ENCODE assay signal across 8 mouse cellular contexts in genomic region chr11:102572866-102573663, GRCm38 (mm10). TPM values are rescaled to one million over a fixed set of nuclear protein-coding genes. Genes with fewer than 3 reads are reported as not detected.
DNase-seq lines count a peak whose midpoint lies in the region; ATAC-seq and TF ChIP-seq lines count a peak whose summit lies in the region.

No protein-coding gene starts in this region.

- peak overlapping the region; percentile 32 for H3K4me3 ChIP-seq in cortical plate, adult 2 months (ENCODE audit: insufficient read depth, low read length)

- H3K27ac ChIP-seq in cortical plate, adult 2 months (ENCODE audit: insufficient read depth, low read length), result no peak overlapping the region

- peak; percentile 82 for ATAC-seq in megakaryocyte-erythroid progenitor cell, adult 5-6 weeks (replicated peaks; ENCODE audit: low FRiP score, low TSS enrichment, poor library complexity, severe bottlenecking)

- peak; percentile 77 to 92 for DNase-seq in adrenal gland, adult (ENCODE audit: inconsistent age in 2 of 2, low spot score in 1 of 2)
- DNase-seq in gastrocnemius, adult 8-10 months (ENCODE audit: low spot score in 2 of 2), result peak; percentile 51 to 56
- peak; percentile 90 for DNase-seq in hindlimb bud, embryonic 11.5 days (ENCODE audit: extremely low spot score, low read depth, low spot score)
- peak; percentile 60 to 88 for DNase-seq in left cerebral cortex, postnatal 14 days (ENCODE audit: low spot score in 2 of 2)
- peak; percentile 90 for DNase-seq in right cerebral cortex, postnatal 14 days
- peak; percentile 85 for DNase-seq in urinary bladder, postnatal 36 days (ENCODE audit: low spot score in 2 of 2)

- no peaks in the 10 kb centered on the region for H3K4me1 ChIP-seq in cortical plate, adult 2 months (ENCODE audit: control insufficient read depth, insufficient read depth, low read length)

- peak; percentile 86 for TF ChIP-seq CTCF in cortical plate, adult 2 months (IDR thresholded peaks at IDR 0.05; ENCODE audit: extremely low read depth, insufficient read depth, low read length)

- intact Hi-C loops in left cerebral cortex, postnatal 14 days (cut with DNase I), result loop anchor here (2.0 kb wide), 1 partner anchor 78 kb away; no protein-coding TSS in a partner anchor

- TF ChIP-seq POLR2A in cortical plate, adult 2 months (IDR thresholded peaks at IDR 0.05; ENCODE audit: extremely low read depth, insufficient read depth, low read length), result no peak

RNA-seq across cellular contexts. Expression of gene Gm11627, which starts 6.2 kb away (rescaled TPM):
- polyA plus RNA-seq in cortical plate, adult 2 months (2012; rRNA removed), result 8.0 and 8.2 TPM in 2 replicates
- under 1 TPM in 1 of 4 experiments, not detected in 3; 0.80 TPM for total RNA-seq in gastrocnemius, adult 8-10 months (2022)
- 1 to 10 TPM; 3.5 to 9.8 TPM for total RNA-seq in left cerebral cortex, postnatal 14 days (2021)
- not detected in 2 replicates for total RNA-seq in megakaryocyte-erythroid progenitor cell, adult 5-6 weeks (2014; fragmentation: Nextera tagmentation)
- not detected in 2 replicates for total RNA-seq in megakaryocyte-erythroid progenitor cell, adult 5-6 weeks (2017)

RNA-seq across cellular contexts. Expression of gene Gpatch8, which starts 16.9 kb away (rescaled TPM):
- polyA plus RNA-seq in cortical plate, adult 2 months (2012; rRNA removed), result 62.0 and 62.3 TPM in 2 replicates
- 10 to 100 TPM; 17.7 to 24.0 (median 22.8) TPM for total RNA-seq in gastrocnemius, adult 8-10 months (2022)
- total RNA-seq in left cerebral cortex, postnatal 14 days (2021), result 10 to 100 TPM; 52.1 to 62.1 TPM
- total RNA-seq in megakaryocyte-erythroid progenitor cell, adult 5-6 weeks (2014; fragmentation: Nextera tagmentation), result 44.9 and 47.2 TPM in 2 replicates
- 34.3 and 38.2 TPM in 2 replicates for total RNA-seq in megakaryocyte-erythroid progenitor cell, adult 5-6 weeks (2017)

RNA-seq across cellular contexts. Expression of gene Fzd2, which starts 31.1 kb away (rescaled TPM):
- polyA plus RNA-seq in cortical plate, adult 2 months (2012; rRNA removed), result 11.4 and 11.8 TPM in 2 replicates
- 1 to 10 TPM in 3 of 4 experiments, under 1 TPM in 1; 0.75 to 1.3 (median 1.1) TPM for total RNA-seq in gastrocnemius, adult 8-10 months (2022)
- 10 to 100 TPM; 10.6 to 11.1 TPM for total RNA-seq in left cerebral cortex, postnatal 14 days (2021)
- total RNA-seq in megakaryocyte-erythroid progenitor cell, adult 5-6 weeks (2014; fragmentation: Nextera tagmentation), result not detected in 2 replicates
- total RNA-seq in megakaryocyte-erythroid progenitor cell, adult 5-6 weeks (2017), result not detected in 2 replicates

Comparison
In these comparisons a context has a peak if more than half of its experiments do, and no peak if none do; other contexts are left out.
1. RNA of gene Fzd2, which starts 31.1 kb away (total RNA-seq): 10.6 to 11.1 TPM in left cerebral cortex, postnatal 14 days; 0.75 to 1.3 TPM in gastrocnemius, adult 8-10 months and not detected in megakaryocyte-erythroid progenitor cell, adult 5-6 weeks; every median in the first group is over 4 times any median in the second.
2. Peak in every context shown above with its lines, with median percentiles within 50 percentile points of each other: DNase-seq.